In genomic region chr1:180393017-180393797, GRCm38 (mm10) we compare ENCODE assay signal across 11 mouse cellular contexts.
A peak's percentile ranks its signal among the peaks of the same experiment; 100 is the strongest.
DNase-seq lines count a peak whose midpoint lies in the region; ATAC-seq and TF ChIP-seq lines count a peak whose summit lies in the region.
"Had no signal": no experiment of that assay in that cellular context is flagged by ENCODE, and none has a peak within 500 bp of the region (broad histone marks: within the 10 kb centered on the region; RNA-seq: fewer than 3 reads in every experiment).

No protein-coding gene starts in this region.

- H3K27me3 ChIP-seq in hindbrain, postnatal 0 days (ENCODE audit: insufficient read depth, low read length): no peaks in the 10 kb centered on the region
- no peaks in the 10 kb centered on the region for H3K27me3 ChIP-seq in hindbrain, embryonic 11.5 days (ENCODE audit: control insufficient read depth, insufficient read depth, low read length)
- H3K27me3 ChIP-seq: limb, embryonic 12.5 days; Patski had no signal

- peak; percentile 70 for ATAC-seq in hindbrain, postnatal 0 days
- no peak for ATAC-seq in hindbrain, embryonic 11.5 days (ENCODE audit: low FRiP score)
- peak; percentile 88 for ATAC-seq in megakaryocyte, adult 5-6 weeks (ENCODE audit: poor library complexity, severe bottlenecking)
- ATAC-seq: Patski had no signal

- H3K36me3 ChIP-seq in hindbrain, postnatal 0 days (ENCODE audit: insufficient read depth, low read length): no peaks in the 10 kb centered on the region
- H3K36me3 ChIP-seq in hindbrain, embryonic 11.5 days (ENCODE audit: control insufficient read depth, insufficient read depth, low read length): no peaks in the 10 kb centered on the region

- H3K4me1 ChIP-seq in hindbrain, postnatal 0 days (ENCODE audit: insufficient read depth, low read length): peaks cover 4% of the 10 kb centered on the region; the same call in 1 of the 2 replicates
- H3K4me1 ChIP-seq in hindbrain, embryonic 11.5 days (replicated peaks; ENCODE audit: control insufficient read depth, insufficient read depth, low read length): no peaks in the 10 kb centered on the region

- no peaks in the 10 kb centered on the region for H3K9me3 ChIP-seq in hindbrain, postnatal 0 days (ENCODE audit: low read length)
- H3K9me3 ChIP-seq in hindbrain, embryonic 11.5 days (ENCODE audit: control insufficient read depth, low read length): no peaks in the 10 kb centered on the region
- H3K9me3 ChIP-seq: limb, embryonic 12.5 days had no signal

- H3K4me3 ChIP-seq in hindbrain, postnatal 0 days (ENCODE audit: low read length): no peak overlapping the region
- H3K4me3 ChIP-seq in hindbrain, embryonic 11.5 days (ENCODE audit: low read depth, low read length): no peak overlapping the region
- H3K4me3 ChIP-seq: limb, embryonic 12.5 days had no signal

- peak overlapping the region; percentile 70 for H3K27ac ChIP-seq in hindbrain, postnatal 0 days
- H3K27ac ChIP-seq in hindbrain, embryonic 11.5 days (ENCODE audit: low read depth, low read length): no peak overlapping the region
- H3K27ac ChIP-seq: limb, embryonic 12.5 days had no signal

- DNase-seq in hindbrain, postnatal 0 days (ENCODE audit: low spot score): peak; percentile 62
- no peak for DNase-seq in hindbrain, embryonic 11.5 days (ENCODE audit: low spot score)
- peak; percentile 28 for DNase-seq in 416B (ENCODE audit: low read depth)
- DNase-seq in Muller cell, postnatal 12 days (ENCODE audit: inconsistent ontology term): peak; percentile 46
- no peak for DNase-seq in embryo, embryonic 10.5 days (ENCODE audit: low spot score)
- DNase-seq in embryo, embryonic 11 days: no peak
- DNase-seq in cerebellum, postnatal 14 days: no peak
- DNase-seq: cerebellum, adult 9-11 months had no signal

- WGBS in hindbrain, postnatal 0 days: 51% methylated on average over 9 of the region's 9 CpGs
- WGBS in hindbrain, embryonic 11.5 days: 83% methylated on average over 9 of the region's 9 CpGs

- no peak overlapping the region for H3K9ac ChIP-seq in hindbrain, postnatal 0 days (replicated peaks; ENCODE audit: low read length)
- no peak overlapping the region for H3K9ac ChIP-seq in hindbrain, embryonic 11.5 days (ENCODE audit: low read depth, low read length)
- H3K9ac ChIP-seq: limb, embryonic 12.5 days had no signal

- no peak overlapping the region for H3K4me2 ChIP-seq in hindbrain, postnatal 0 days (ENCODE audit: low read depth, low read length)
- H3K4me2 ChIP-seq in hindbrain, embryonic 11.5 days (replicated peaks; ENCODE audit: low read depth, low read length): no peak overlapping the region
- H3K4me2 ChIP-seq: limb, embryonic 12.5 days had no signal

- no peak for TF ChIP-seq CTCF in hindbrain, postnatal 0 days (IDR thresholded peaks at IDR 0.05; ENCODE audit: low read depth)

Comparison
In these comparisons a context has a peak if more than half of its experiments do, and no peak if none do; other contexts are left out.
1. DNase-seq: peak in hindbrain, postnatal 0 days (single experiment), 416B (single experiment) and Muller cell, postnatal 12 days (single experiment); none in hindbrain, embryonic 11.5 days (single experiment), embryo, embryonic 10.5 days (single experiment), embryo, embryonic 11 days (single experiment) and cerebellum, postnatal 14 days (0 of 2).